Mouse (Mus musculus): ENCODE data around the gene Prrt4.

- TF ChIP-seq CTCF (IDR thresholded peaks at IDR 0.05; ENCODE audit: control insufficient read depth, insufficient read depth, low read length) (no peak), POLR2A (IDR thresholded peaks at IDR 0.05; ENCODE audit: borderline replicate concordance, control insufficient read depth, low read depth, low read length) (no peak)
Observed at GRCm38 (mm10) chr6:29199223-29199855, 20.0 kb upstream of the Prrt4 start.

All from bone marrow, adult 2 months (tissue).